ENCODE assay signal across 16 mouse cellular contexts in genomic region chr17:51104294-51104693, GRCm38 (mm10).
"Had no signal": no experiment of that assay in that cellular context is flagged by ENCODE, and none has a peak within 500 bp of the region (broad histone marks: within the 10 kb centered on the region; RNA-seq: fewer than 3 reads in every experiment).

No protein-coding gene starts in this region.

- H3K4me3 ChIP-seq: midbrain, embryonic 10.5 days; midbrain, embryonic 12.5 days; myocyte; neural tube, embryonic 12.5 days; stomach, embryonic 15.5 days had no signal

- ATAC-seq: midbrain, embryonic 16.5 days had no signal

- H3K4me2 ChIP-seq: lung, embryonic 14.5 days; midbrain, embryonic 12.5 days; neural tube, embryonic 12.5 days; stomach, embryonic 15.5 days had no signal

- H3K4me1 ChIP-seq: midbrain, embryonic 10.5 days; midbrain, embryonic 12.5 days; neural tube, embryonic 12.5 days; stomach, embryonic 15.5 days had no signal

- H3K27ac ChIP-seq: midbrain, embryonic 10.5 days; midbrain, embryonic 12.5 days; neural tube, embryonic 12.5 days; stomach, embryonic 15.5 days; stomach, postnatal 0 days had no signal

- DNase-seq: lung, adult 18-20 months; lung, embryonic 14.5 days; lung, postnatal 10 days; lung, postnatal 4 days; midbrain, embryonic 14.5 days; right cerebral cortex, postnatal 14 days; thymus, adult 2 months; thymus, postnatal 25 days; thymus, postnatal 4 days had no signal

- H3K9me3 ChIP-seq: stomach, embryonic 15.5 days had no signal

- H3K9ac ChIP-seq: lung, embryonic 14.5 days; midbrain, embryonic 12.5 days; neural tube, embryonic 12.5 days; stomach, embryonic 15.5 days had no signal

- H3K36me3 ChIP-seq: midbrain, embryonic 12.5 days; neural tube, embryonic 12.5 days; stomach, embryonic 15.5 days had no signal

- H3K27me3 ChIP-seq: midbrain, embryonic 12.5 days; neural tube, embryonic 12.5 days; stomach, embryonic 15.5 days had no signal
